Mouse (Mus musculus): ENCODE measurements around the gene Fuca1. TPM values are rescaled to one million over a fixed set of nuclear protein-coding genes. Genes with fewer than 3 reads are reported as not detected.
A peak's percentile ranks its signal among the peaks of the same experiment; 100 is the strongest.

Fuca1 gene
- polyA plus RNA-seq, 1 experiment from 2014 or later: 66.6 TPM

GRCm38 (mm10) chr4:135912164-135912563 lies 8.4 kb upstream of the Fuca1 start:
- Histone ChIP-seq H3K9me3 (no peaks in the 10 kb centered on the region), H3K9ac (no peak overlapping the region), H3K27ac (no peak overlapping the region), H3K36me3 (no peaks in the 10 kb centered on the region), H3K4me1 (no peaks in the 10 kb centered on the region), H3K4me3 (no peak overlapping the region), H3K4me2 (no peak overlapping the region), H3K27me3 (no peaks in the 10 kb centered on the region)
- WGBS: 46% methylated on average over 3 of the region's 3 CpGs
- ATAC-seq (ENCODE audit: insufficient number of reproducible peaks, insufficient read depth, low FRiP score, low TSS enrichment, low read depth): no peak

GRCm38 (mm10) chr4:135912835-135913234 lies 7.7 kb upstream of the Fuca1 start:
- H3K4me2 ChIP-seq: no peak overlapping the region
- no peaks in the 10 kb centered on the region for H3K36me3 ChIP-seq
- H3K27me3 ChIP-seq: no peaks in the 10 kb centered on the region
- H3K9ac ChIP-seq: no peak overlapping the region
- WGBS: 42% methylated on average over 3 of the region's 3 CpGs
- H3K4me3 ChIP-seq: no peak overlapping the region
- H3K9me3 ChIP-seq: no peaks in the 10 kb centered on the region
- H3K27ac ChIP-seq: no peak overlapping the region
- no peaks in the 10 kb centered on the region for H3K4me1 ChIP-seq
- no peak for ATAC-seq (ENCODE audit: insufficient number of reproducible peaks, insufficient read depth, low FRiP score, low TSS enrichment, low read depth)

- Histone ChIP-seq H3K4me2 (no peak overlapping the region), H3K9ac (no peak overlapping the region), H3K4me1 (no peaks in the 10 kb centered on the region), H3K27me3 (no peaks in the 10 kb centered on the region), H3K36me3 (no peaks in the 10 kb centered on the region), H3K9me3 (no peaks in the 10 kb centered on the region), H3K27ac (no peak overlapping the region), H3K4me3 (no peak overlapping the region)
- ATAC-seq (ENCODE audit: insufficient number of reproducible peaks, insufficient read depth, low FRiP score, low TSS enrichment, low read depth): no peak
- whole genome bisulfite sequencing: 69% methylated on average over 4 of the region's 4 CpGs
Measured at GRCm38 (mm10) chr4:135913433-135913832, 7.1 kb upstream of the Fuca1 start.

GRCm38 (mm10) chr4:135918635-135919279 lies 1.8 kb upstream of the Fuca1 start:
- Histone ChIP-seq H3K27me3 (no peaks in the 10 kb centered on the region), H3K9me3 (no peaks in the 10 kb centered on the region), H3K9ac (no peak overlapping the region), H3K4me2 (no peak overlapping the region), H3K36me3 (peaks cover 5% of the 10 kb centered on the region), H3K27ac (no peak overlapping the region), H3K4me3 (no peak overlapping the region), H3K4me1 (peaks cover 10% of the 10 kb centered on the region)
- WGBS: 88% methylated on average over 13 of the region's 13 CpGs
- no peak for ATAC-seq (ENCODE audit: insufficient number of reproducible peaks, insufficient read depth, low FRiP score, low TSS enrichment, low read depth)

- H3K9me3 ChIP-seq: no peaks in the 10 kb centered on the region
- no peak overlapping the region for H3K4me3 ChIP-seq
- H3K9ac ChIP-seq: no peak overlapping the region
- 93% methylated on average over 3 of the region's 3 CpGs for WGBS
- ATAC-seq (ENCODE audit: insufficient number of reproducible peaks, insufficient read depth, low FRiP score, low TSS enrichment, low read depth): no peak
- H3K27me3 ChIP-seq: no peaks in the 10 kb centered on the region
- H3K36me3 ChIP-seq: peaks cover 8% of the 10 kb centered on the region
- H3K4me1 ChIP-seq: peaks cover 10% of the 10 kb centered on the region
- H3K27ac ChIP-seq: no peak overlapping the region
- H3K4me2 ChIP-seq: no peak overlapping the region
Measured at GRCm38 (mm10) chr4:135919280-135919639, 1.3 kb upstream of the Fuca1 start.

- Histone ChIP-seq H3K4me3 (peak overlapping the region; percentile 74), H3K36me3 (peaks cover 22% of the 10 kb centered on the region), H3K9me3 (no peaks in the 10 kb centered on the region), H3K4me2 (peak overlapping the region; percentile 90), H3K27ac (peak overlapping the region; percentile 81), H3K4me1 (peaks cover 10% of the 10 kb centered on the region), H3K9ac (peak overlapping the region; percentile 78), H3K27me3 (no peaks in the 10 kb centered on the region)
- ATAC-seq (ENCODE audit: insufficient number of reproducible peaks, insufficient read depth, low FRiP score, low TSS enrichment, low read depth): no peak
- WGBS: 5% methylated on average over 26 of the region's 26 CpGs
Measured at GRCm38 (mm10) chr4:135921257-135922120, 954 bp downstream of the Fuca1 start.

- H3K4me3 ChIP-seq: peak overlapping the region; percentile 74
- 84% methylated on average over 1 of the region's 1 CpGs for WGBS
- peaks cover 28% of the 10 kb centered on the region for H3K36me3 ChIP-seq
- H3K4me1 ChIP-seq: peaks cover 10% of the 10 kb centered on the region
- H3K4me2 ChIP-seq: peak overlapping the region; percentile 90
- H3K9ac ChIP-seq: peak overlapping the region; percentile 78; the same call in 1 of the 2 replicates
- H3K9me3 ChIP-seq: no peaks in the 10 kb centered on the region
- no peak overlapping the region for H3K27ac ChIP-seq
- H3K27me3 ChIP-seq: no peaks in the 10 kb centered on the region
- ATAC-seq (ENCODE audit: insufficient number of reproducible peaks, insufficient read depth, low FRiP score, low TSS enrichment, low read depth): no peak
Measured at GRCm38 (mm10) chr4:135922190-135922589, 1.7 kb downstream of the Fuca1 start.

- Histone ChIP-seq H3K4me1 (peaks cover 10% of the 10 kb centered on the region), H3K9ac (no peak overlapping the region), H3K27ac (no peak overlapping the region), H3K36me3 (peaks cover 28% of the 10 kb centered on the region), H3K4me3 (no peak overlapping the region), H3K4me2 (no peak overlapping the region), H3K27me3 (no peaks in the 10 kb centered on the region), H3K9me3 (no peaks in the 10 kb centered on the region)
- 85% methylated on average over 2 of the region's 2 CpGs for WGBS
- ATAC-seq (ENCODE audit: insufficient number of reproducible peaks, insufficient read depth, low FRiP score, low TSS enrichment, low read depth): no peak
Measured at GRCm38 (mm10) chr4:135924418-135924817, 3.9 kb downstream of the Fuca1 start.

GRCm38 (mm10) chr4:135925341-135925740 lies 4.8 kb downstream of the Fuca1 start:
- Histone ChIP-seq H3K9ac (no peak overlapping the region), H3K4me2 (no peak overlapping the region), H3K4me3 (no peak overlapping the region), H3K4me1 (peaks cover 8% of the 10 kb centered on the region), H3K27me3 (no peaks in the 10 kb centered on the region), H3K9me3 (no peaks in the 10 kb centered on the region), H3K27ac (no peak overlapping the region), H3K36me3 (peaks cover 31% of the 10 kb centered on the region)
- 89% methylated on average over 5 of the region's 5 CpGs for WGBS
- no peak for ATAC-seq (ENCODE audit: insufficient number of reproducible peaks, insufficient read depth, low FRiP score, low TSS enrichment, low read depth)

GRCm38 (mm10) chr4:135926195-135926808 lies 5.8 kb downstream of the Fuca1 start:
- no peak for ATAC-seq (ENCODE audit: insufficient number of reproducible peaks, insufficient read depth, low FRiP score, low TSS enrichment, low read depth)

GRCm38 (mm10) chr4:135926861-135927260 lies 6.3 kb downstream of the Fuca1 start:
- no peak overlapping the region for H3K4me3 ChIP-seq

More at GRCm38 (mm10) chr4:135926195-135926808, 5.8 kb downstream of the Fuca1 start:
- H3K4me3 ChIP-seq: no peak overlapping the region
- H3K27ac ChIP-seq: no peak overlapping the region
- H3K27me3 ChIP-seq: no peaks in the 10 kb centered on the region
- H3K4me1 ChIP-seq: peaks cover 8% of the 10 kb centered on the region
- no peak overlapping the region for H3K9ac ChIP-seq
- WGBS: 86% methylated on average over 10 of the region's 10 CpGs
- H3K9me3 ChIP-seq: no peaks in the 10 kb centered on the region
- H3K36me3 ChIP-seq: peaks cover 39% of the 10 kb centered on the region
- H3K4me2 ChIP-seq: no peak overlapping the region

More at GRCm38 (mm10) chr4:135926861-135927260, 6.3 kb downstream of the Fuca1 start:
- no peak for ATAC-seq (ENCODE audit: insufficient number of reproducible peaks, insufficient read depth, low FRiP score, low TSS enrichment, low read depth)
- 94% methylated on average over 3 of the region's 3 CpGs for WGBS
- Histone ChIP-seq H3K9ac (no peak overlapping the region), H3K9me3 (no peaks in the 10 kb centered on the region), H3K4me1 (peaks cover 2% of the 10 kb centered on the region), H3K36me3 (peaks cover 44% of the 10 kb centered on the region), H3K4me2 (no peak overlapping the region), H3K27ac (no peak overlapping the region), H3K27me3 (no peaks in the 10 kb centered on the region)

All from embryonic facial prominence, embryonic 13.5 days (tissue).